Mouse (Mus musculus): Measurements from ENCODE around the gene Zfp536. TPM values are rescaled to one million over a fixed set of nuclear protein-coding genes. Genes with fewer than 3 reads are reported as not detected.

The Zfp536 gene
- polyA plus RNA-seq, 2 experiments from 2014 or later: 0.40 TPM; not detected in 1

GRCm38 (mm10) chr7:37447523-37447922, 325.9 kb downstream of the Zfp536 start:
- ATAC-seq: no peak

GRCm38 (mm10) chr7:37439912-37440311, 333.5 kb downstream of the Zfp536 start:
- no peak for ATAC-seq

- ATAC-seq: no peak
These were observed 334.2 kb downstream of the Zfp536 start for GRCm38 (mm10) chr7:37439117-37439844.

- no peak for ATAC-seq
These were observed 335.6 kb downstream of the Zfp536 start for GRCm38 (mm10) chr7:37437887-37438286.

- ATAC-seq: no peak
These were observed 340.3 kb downstream of the Zfp536 start for GRCm38 (mm10) chr7:37433156-37433555.

- ATAC-seq: no peak
These were observed 342.0 kb downstream of the Zfp536 start for GRCm38 (mm10) chr7:37431471-37431870.

GRCm38 (mm10) chr7:37426061-37426460, 347.4 kb downstream of the Zfp536 start:
- ATAC-seq: no peak

GRCm38 (mm10) chr7:37422966-37423365, 350.5 kb downstream of the Zfp536 start:
- no peak for ATAC-seq

Other genes starting within 250 kb of the Zfp536 start
- gene Uri1, start 249.9 kb upstream of the Zfp536 start, polyA plus RNA-seq (2017; shearing (Covaris generic)): 10 to 100 TPM; 12.3 to 21.5 TPM